ENCODE assay signal across 8 mouse cellular contexts in genomic region chr2:52378448-52378804, GRCm38 (mm10). TPM values are rescaled to one million over a fixed set of nuclear protein-coding genes. Genes with fewer than 3 reads are reported as not detected.
A peak's percentile ranks its signal among the peaks of the same experiment; 100 is the strongest.
DNase-seq lines count a peak whose midpoint lies in the region; ATAC-seq and TF ChIP-seq lines count a peak whose summit lies in the region.

TSS of gene Neb (minus strand) at chr2:52378474.

- TF ChIP-seq CTCF in midbrain, postnatal 0 days (IDR thresholded peaks at IDR 0.05) = no peak

- no peak within 1 kb of the TSS for H3K9ac ChIP-seq in midbrain, postnatal 0 days (replicated peaks; ENCODE audit: low read length, poor library complexity, severe bottlenecking)
- H3K9ac ChIP-seq in midbrain, embryonic 14.5 days (replicated peaks; ENCODE audit: low read length) = no peak within 1 kb of the TSS
- no peak within 1 kb of the TSS for H3K9ac ChIP-seq in intestine, embryonic 14.5 days (ENCODE audit: low read length)

- H3K27me3 ChIP-seq in midbrain, postnatal 0 days (ENCODE audit: insufficient read depth, low read length) = no peaks in the 10 kb centered on the region
- no peaks in the 10 kb centered on the region for H3K27me3 ChIP-seq in midbrain, embryonic 14.5 days (ENCODE audit: control insufficient read depth, insufficient read depth, low read length)
- no peaks in the 10 kb centered on the region for H3K27me3 ChIP-seq in intestine, embryonic 14.5 days (replicated peaks; ENCODE audit: control insufficient read depth, insufficient read depth, low read length)

- DNase-seq in midbrain, postnatal 0 days (ENCODE audit: low spot score) = no peak
- DNase-seq in midbrain, embryonic 14.5 days = no peak
- DNase-seq in intestine, embryonic 14.5 days (ENCODE audit: low spot score) = no peak
- no peak for DNase-seq in left cerebral cortex, adult 9 months (ENCODE audit: low spot score in 2 of 2)
- no peak for DNase-seq in cerebellum, adult 8-10 months
- no peak for DNase-seq in urinary bladder, adult 2 months (ENCODE audit: low spot score)

- H3K9me3 ChIP-seq in midbrain, postnatal 0 days (ENCODE audit: low read length) = no peaks in the 10 kb centered on the region
- H3K9me3 ChIP-seq in midbrain, embryonic 14.5 days (ENCODE audit: control insufficient read depth, low read length) = no peaks in the 10 kb centered on the region
- no peaks in the 10 kb centered on the region for H3K9me3 ChIP-seq in intestine, embryonic 14.5 days (ENCODE audit: control insufficient read depth, low read length)

- H3K36me3 ChIP-seq in midbrain, postnatal 0 days (ENCODE audit: insufficient read depth, low read length) = no peaks in the 10 kb centered on the region
- no peaks in the 10 kb centered on the region for H3K36me3 ChIP-seq in midbrain, embryonic 14.5 days (ENCODE audit: control insufficient read depth, insufficient read depth, low read length)
- H3K36me3 ChIP-seq in intestine, embryonic 14.5 days (ENCODE audit: control insufficient read depth, insufficient read depth, low read length) = no peaks in the 10 kb centered on the region

- ATAC-seq in midbrain, postnatal 0 days (ENCODE audit: low FRiP score) = no peak
- ATAC-seq in midbrain, embryonic 14.5 days (ENCODE audit: low FRiP score, low TSS enrichment) = no peak
- peak; percentile 67; the same call in 1 of the 2 replicates for ATAC-seq in erythroid progenitor cell, adult 5-6 weeks (replicated peaks; ENCODE audit: low FRiP score, poor library complexity, severe bottlenecking)
- 0 out of 2 replicates have a peak, but pooled peaks have one; percentile 8 for ATAC-seq in intestine, embryonic 14.5 days (replicated peaks; ENCODE audit: low FRiP score, low TSS enrichment, low read depth)
- peak; percentile 96 for ATAC-seq in megakaryocyte-erythroid progenitor cell, adult 5-6 weeks (replicated peaks; ENCODE audit: low FRiP score, low TSS enrichment, poor library complexity, severe bottlenecking)

- H3K4me1 ChIP-seq in midbrain, postnatal 0 days (ENCODE audit: insufficient read depth, low read length) = no peaks in the 10 kb centered on the region
- H3K4me1 ChIP-seq in midbrain, embryonic 14.5 days (ENCODE audit: control insufficient read depth, insufficient read depth, low read length) = no peaks in the 10 kb centered on the region
- no peaks in the 10 kb centered on the region for H3K4me1 ChIP-seq in intestine, embryonic 14.5 days (replicated peaks; ENCODE audit: control insufficient read depth, insufficient read depth, low read length)

- WGBS in midbrain, postnatal 0 days = 42% methylated on average over 7 of the region's 7 CpGs
- 53% methylated on average over 7 of the region's 7 CpGs for WGBS in midbrain, embryonic 14.5 days
- WGBS in intestine, embryonic 14.5 days = 53% methylated on average over 7 of the region's 7 CpGs

- 0 out of 2 replicates have a peak within 1 kb of the TSS, but pooled peaks have one; percentile 4 for H3K4me2 ChIP-seq in midbrain, postnatal 0 days (ENCODE audit: low read depth, low read length, poor library complexity, severe bottlenecking)
- no peak within 1 kb of the TSS for H3K4me2 ChIP-seq in midbrain, embryonic 14.5 days (ENCODE audit: low read length)
- H3K4me2 ChIP-seq in intestine, embryonic 14.5 days (ENCODE audit: low read length) = no peak within 1 kb of the TSS

- H3K27ac ChIP-seq in midbrain, postnatal 0 days (ENCODE audit: low read depth, low read length) = no peak within 1 kb of the TSS
- no peak within 1 kb of the TSS for H3K27ac ChIP-seq in midbrain, embryonic 14.5 days (replicated peaks; ENCODE audit: low read depth, low read length)
- H3K27ac ChIP-seq in intestine, embryonic 14.5 days (ENCODE audit: low read depth) = no peak within 1 kb of the TSS

- no peak within 1 kb of the TSS for H3K4me3 ChIP-seq in midbrain, postnatal 0 days (ENCODE audit: low read depth, low read length)
- no peak within 1 kb of the TSS for H3K4me3 ChIP-seq in midbrain, embryonic 14.5 days (replicated peaks; ENCODE audit: low read depth, low read length)
- no peak within 1 kb of the TSS for H3K4me3 ChIP-seq in intestine, embryonic 14.5 days (ENCODE audit: low read depth, low read length)

RNA-seq across cellular contexts. Expression of gene Neb, which starts in this region (rescaled TPM):
- 3.2 and 3.7 TPM in 2 replicates for total RNA-seq in midbrain, postnatal 0 days (2014; rRNA removed)
- 0.54 and 0.80 TPM in 2 replicates for polyA plus RNA-seq in midbrain, postnatal 0 days (2015; fragmentation: Nextera tagmentation; extraction: Ambion mirVana)
- polyA plus RNA-seq in midbrain, embryonic 14.5 days (2014; fragmentation: Nextera tagmentation; extraction: Ambion mirVana) = 0.18 and 0.45 TPM in 2 replicates
- total RNA-seq in erythroid progenitor cell, adult 5-6 weeks (2015; ENCODE audit: low replicate concordance) = not detected in 2 replicates
- total RNA-seq in erythroid progenitor cell, adult 5-6 weeks (2017; ENCODE audit: low replicate concordance) = 0.08 TPM in 1 of 2 replicates, not detected in the other
- 0.07 and 0.35 TPM in 2 replicates for polyA plus RNA-seq in intestine, embryonic 14.5 days (2014; fragmentation: Nextera tagmentation; extraction: Ambion mirVana)
- 1.2 TPM in 1 of 2 replicates, not detected in the other for total RNA-seq in megakaryocyte-erythroid progenitor cell, adult 5-6 weeks (2014; fragmentation: Nextera tagmentation)
- 0.05 and 0.19 TPM in 2 replicates for total RNA-seq in megakaryocyte-erythroid progenitor cell, adult 5-6 weeks (2017)
- polyA plus RNA-seq in urinary bladder, adult 2 months (2012; rRNA removed) = 0.63 and 0.70 TPM in 2 replicates

Comparison
In these comparisons a context has a peak if more than half of its experiments do, and no peak if none do; other contexts are left out.
1. Peak in ATAC-seq in erythroid progenitor cell, adult 5-6 weeks; RNA of the gene not detected or under 1 TPM.
2. Peak in ATAC-seq in intestine, embryonic 14.5 days; RNA of the gene not detected or under 1 TPM.